17 mouse cellular contexts compared by ENCODE assay signal in genomic region chr17:13890932-13891331, GRCm38 (mm10). TPM values are rescaled to one million over a fixed set of nuclear protein-coding genes. Genes with fewer than 3 reads are reported as not detected.
"Had no signal": no experiment of that assay in that cellular context is flagged by ENCODE, and none has a peak within 500 bp of the region (broad histone marks: within the 10 kb centered on the region; RNA-seq: fewer than 3 reads in every experiment).

No protein-coding gene starts in this region.

- H3K4me2 ChIP-seq: liver, embryonic 11.5 days; liver, embryonic 15.5 days; lung, embryonic 14.5 days; neural tube, embryonic 12.5 days; stomach, embryonic 15.5 days had no signal

- H3K27me3 ChIP-seq: liver, embryonic 15.5 days; neural tube, embryonic 12.5 days; stomach, embryonic 15.5 days had no signal

- H3K9me3 ChIP-seq: limb, embryonic 10.5 days; liver, embryonic 15.5 days; neural tube, embryonic 12.5 days; stomach, embryonic 15.5 days had no signal

- H3K4me1 ChIP-seq: limb, embryonic 10.5 days; liver, embryonic 15.5 days; neural tube, embryonic 12.5 days; stomach, embryonic 15.5 days had no signal

- H3K4me3 ChIP-seq: layer of hippocampus, adult 2 months; limb, embryonic 10.5 days; liver, embryonic 15.5 days; neural tube, embryonic 12.5 days; stomach, embryonic 15.5 days had no signal

- H3K36me3 ChIP-seq: liver, embryonic 15.5 days had no signal

- DNase-seq: kidney, adult 11 months; kidney, adult 9 months; kidney, postnatal 36 days; lung, embryonic 14.5 days; midbrain, embryonic 14.5 days; retina, postnatal 1 day; thymus, postnatal 36 days had no signal

- H3K9ac ChIP-seq: liver, embryonic 15.5 days; lung, embryonic 14.5 days; neural tube, embryonic 12.5 days; stomach, embryonic 15.5 days had no signal

- H3K27ac ChIP-seq: kidney, postnatal 0 days; layer of hippocampus, adult 2 months; limb, embryonic 10.5 days; liver, embryonic 15.5 days; neural tube, embryonic 12.5 days; stomach, embryonic 15.5 days had no signal

RNA-seq across cellular contexts. Expression of gene Gm7168, which starts 57.2 kb away (rescaled TPM):
- polyA plus RNA-seq: intestine, embryonic 14.5 days; kidney, postnatal 0 days; limb, embryonic 10.5 days; liver, embryonic 11.5 days; liver, embryonic 15.5 days; lung, embryonic 14.5 days; midbrain, embryonic 14.5 days; neural tube, embryonic 12.5 days; spleen, adult 2 months; stomach, embryonic 15.5 days; thymus, postnatal 0 days had no signal
